Mouse (Mus musculus): Measurements from ENCODE around the gene Gm20741. TPM values are rescaled to one million over a fixed set of nuclear protein-coding genes. Genes with fewer than 3 reads are reported as not detected.

The Gm20741 gene
- not detected for polyA plus RNA-seq (2014; fragmentation: Illumina TruSeq; extraction: RNeasy Lipid Tissue Mini Kit (QIAGEN cat#74804); ENCODE audit: low read depth, low replicate concordance)

GRCm38 (mm10) chr16:88811827-88812226 lies at the start of gene Gm20741:
Gm20741 (minus strand) TSS chr16:88812220.

GRCm38 (mm10) chr16:88826095-88826652 lies 14.2 kb upstream of the Gm20741 start, which contains the start of gene Krtap14:
Krtap14 (minus strand) TSS chr16:88826145.

DNA sequence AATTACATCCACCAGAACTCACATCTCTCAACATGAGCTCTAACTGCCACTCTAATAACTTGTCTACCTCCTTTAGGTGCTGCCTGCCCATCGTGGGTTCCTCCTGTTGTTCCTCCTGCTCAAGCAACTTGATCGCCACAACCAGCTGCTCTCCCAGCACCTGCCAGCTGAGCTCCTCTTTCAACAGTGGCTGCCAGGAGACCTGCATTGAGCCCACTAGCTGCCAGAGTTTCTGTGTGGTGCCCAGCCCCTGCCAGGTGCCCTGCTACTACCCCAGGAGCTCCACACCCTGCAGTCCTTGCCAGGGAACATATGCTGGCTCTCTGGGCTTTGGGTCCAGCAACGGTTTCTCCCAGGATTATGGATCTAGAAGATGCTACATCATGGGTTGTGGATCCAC lies 8.0 kb upstream of the Gm20741 start, which contains the start of gene Krtap15:
Gene Krtap15, plus strand, starts transcription at position 150 of the 400 bp plus-strand sequence.

DNA sequence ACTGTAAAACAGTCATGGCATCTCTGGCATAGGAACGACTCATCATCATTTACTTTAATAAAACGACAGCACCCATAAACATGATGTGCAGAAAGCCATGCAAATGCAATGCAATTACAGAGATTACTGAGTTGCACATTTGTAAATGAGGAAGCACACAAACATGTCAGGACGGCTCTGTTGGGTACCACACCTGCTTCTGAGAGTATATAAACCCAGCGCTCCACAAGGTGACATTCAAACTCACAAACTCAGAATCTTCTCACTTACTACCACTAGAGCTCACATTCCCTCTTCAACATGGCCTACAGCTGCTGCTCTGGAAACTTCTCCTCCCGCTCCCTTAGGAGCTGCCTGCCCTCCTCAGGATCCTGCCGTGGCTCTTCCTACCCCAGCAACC lies 34.4 kb downstream of the Gm20741 start, which contains the start of gene Gm5965:
Gene Gm5965, plus strand, starts transcription at position 301 of the 400 bp plus-strand sequence.

GRCm38 (mm10) chr16:88774106-88774505 lies 37.9 kb downstream of the Gm20741 start, which contains the start of gene 2310057N15Rik:
2310057N15Rik (minus strand) TSS chr16:88774206.

Other genes starting within 250 kb of the Gm20741 start
- 1.4 TPM for gene Cldn8, start 249.0 kb downstream of the Gm20741 start, polyA plus RNA-seq (2014; fragmentation: Illumina TruSeq; extraction: RNeasy Lipid Tissue Mini Kit (QIAGEN cat#74804); ENCODE audit: low read depth, low replicate concordance)
- gene Krtap24-1, start 199.9 kb downstream of the Gm20741 start, polyA plus RNA-seq (2014; fragmentation: Illumina TruSeq; extraction: RNeasy Lipid Tissue Mini Kit (QIAGEN cat#74804); ENCODE audit: low read depth, low replicate concordance): not detected
- gene 2310079G19Rik, start 184.6 kb downstream of the Gm20741 start, polyA plus RNA-seq (2014; fragmentation: Illumina TruSeq; extraction: RNeasy Lipid Tissue Mini Kit (QIAGEN cat#74804); ENCODE audit: low read depth, low replicate concordance): not detected
- not detected for gene Krtap26-1, start 164.4 kb downstream of the Gm20741 start, polyA plus RNA-seq (2014; fragmentation: Illumina TruSeq; extraction: RNeasy Lipid Tissue Mini Kit (QIAGEN cat#74804); ENCODE audit: low read depth, low replicate concordance)
- not detected for gene Krtap27-1, start 140.5 kb downstream of the Gm20741 start, polyA plus RNA-seq (2014; fragmentation: Illumina TruSeq; extraction: RNeasy Lipid Tissue Mini Kit (QIAGEN cat#74804); ENCODE audit: low read depth, low replicate concordance)
- gene 2310061N02Rik, start 104.3 kb downstream of the Gm20741 start, polyA plus RNA-seq (2014; fragmentation: Illumina TruSeq; extraction: RNeasy Lipid Tissue Mini Kit (QIAGEN cat#74804); ENCODE audit: low read depth, low replicate concordance): not detected
- gene Krtap13-1, start 83.4 kb downstream of the Gm20741 start, polyA plus RNA-seq (2014; fragmentation: Illumina TruSeq; extraction: RNeasy Lipid Tissue Mini Kit (QIAGEN cat#74804); ENCODE audit: low read depth, low replicate concordance): not detected
- gene Krtap13, start 60.6 kb downstream of the Gm20741 start, polyA plus RNA-seq (2014; fragmentation: Illumina TruSeq; extraction: RNeasy Lipid Tissue Mini Kit (QIAGEN cat#74804); ENCODE audit: low read depth, low replicate concordance): not detected
- gene 2310034C09Rik, start 53.4 kb downstream of the Gm20741 start, polyA plus RNA-seq (2014; fragmentation: Illumina TruSeq; extraction: RNeasy Lipid Tissue Mini Kit (QIAGEN cat#74804); ENCODE audit: low read depth, low replicate concordance): not detected
- gene 2310057N15Rik, start 38.0 kb downstream of the Gm20741 start, polyA plus RNA-seq (2014; fragmentation: Illumina TruSeq; extraction: RNeasy Lipid Tissue Mini Kit (QIAGEN cat#74804); ENCODE audit: low read depth, low replicate concordance): not detected
- gene Gm5965, start 34.3 kb downstream of the Gm20741 start, polyA plus RNA-seq (2014; fragmentation: Illumina TruSeq; extraction: RNeasy Lipid Tissue Mini Kit (QIAGEN cat#74804); ENCODE audit: low read depth, low replicate concordance): not detected
- not detected for gene Krtap15, start 8.0 kb upstream of the Gm20741 start, polyA plus RNA-seq (2014; fragmentation: Illumina TruSeq; extraction: RNeasy Lipid Tissue Mini Kit (QIAGEN cat#74804); ENCODE audit: low read depth, low replicate concordance)
- not detected for gene Krtap14, start 13.9 kb upstream of the Gm20741 start, polyA plus RNA-seq (2014; fragmentation: Illumina TruSeq; extraction: RNeasy Lipid Tissue Mini Kit (QIAGEN cat#74804); ENCODE audit: low read depth, low replicate concordance)
- gene Krtap19-1, start 57.2 kb upstream of the Gm20741 start, polyA plus RNA-seq (2014; fragmentation: Illumina TruSeq; extraction: RNeasy Lipid Tissue Mini Kit (QIAGEN cat#74804); ENCODE audit: low read depth, low replicate concordance): not detected
- not detected for gene Krtap19-2, start 62.0 kb upstream of the Gm20741 start, polyA plus RNA-seq (2014; fragmentation: Illumina TruSeq; extraction: RNeasy Lipid Tissue Mini Kit (QIAGEN cat#74804); ENCODE audit: low read depth, low replicate concordance)
- not detected for gene Krtap19-3, start 65.8 kb upstream of the Gm20741 start, polyA plus RNA-seq (2014; fragmentation: Illumina TruSeq; extraction: RNeasy Lipid Tissue Mini Kit (QIAGEN cat#74804); ENCODE audit: low read depth, low replicate concordance)
- gene Krtap19-4, start 72.9 kb upstream of the Gm20741 start, polyA plus RNA-seq (2014; fragmentation: Illumina TruSeq; extraction: RNeasy Lipid Tissue Mini Kit (QIAGEN cat#74804); ENCODE audit: low read depth, low replicate concordance): not detected
- not detected for gene Krtap19-5, start 84.2 kb upstream of the Gm20741 start, polyA plus RNA-seq (2014; fragmentation: Illumina TruSeq; extraction: RNeasy Lipid Tissue Mini Kit (QIAGEN cat#74804); ENCODE audit: low read depth, low replicate concordance)
- gene Krtap19-9b, start 120.0 kb upstream of the Gm20741 start, polyA plus RNA-seq (2014; fragmentation: Illumina TruSeq; extraction: RNeasy Lipid Tissue Mini Kit (QIAGEN cat#74804); ENCODE audit: low read depth, low replicate concordance): not detected
- gene Krtap16-3, start 150.7 kb upstream of the Gm20741 start, polyA plus RNA-seq (2014; fragmentation: Illumina TruSeq; extraction: RNeasy Lipid Tissue Mini Kit (QIAGEN cat#74804); ENCODE audit: low read depth, low replicate concordance): not detected
- not detected for gene Krtap22-2, start 198.5 kb upstream of the Gm20741 start, polyA plus RNA-seq (2014; fragmentation: Illumina TruSeq; extraction: RNeasy Lipid Tissue Mini Kit (QIAGEN cat#74804); ENCODE audit: low read depth, low replicate concordance)
- gene Gm10229, start 203.1 kb upstream of the Gm20741 start, polyA plus RNA-seq (2014; fragmentation: Illumina TruSeq; extraction: RNeasy Lipid Tissue Mini Kit (QIAGEN cat#74804); ENCODE audit: low read depth, low replicate concordance): not detected
- not detected for gene Krtap6-1, start 219.5 kb upstream of the Gm20741 start, polyA plus RNA-seq (2014; fragmentation: Illumina TruSeq; extraction: RNeasy Lipid Tissue Mini Kit (QIAGEN cat#74804); ENCODE audit: low read depth, low replicate concordance)
- gene Gm10228, start 229.3 kb upstream of the Gm20741 start, polyA plus RNA-seq (2014; fragmentation: Illumina TruSeq; extraction: RNeasy Lipid Tissue Mini Kit (QIAGEN cat#74804); ENCODE audit: low read depth, low replicate concordance): not detected
- not detected for gene Krtap6-5, start 235.7 kb upstream of the Gm20741 start, polyA plus RNA-seq (2014; fragmentation: Illumina TruSeq; extraction: RNeasy Lipid Tissue Mini Kit (QIAGEN cat#74804); ENCODE audit: low read depth, low replicate concordance)